Mouse (Mus musculus) embryonic facial prominence, embryonic 15.5 days (tissue): ENCODE results near the gene Tbata. TPM values are rescaled to one million over a fixed set of nuclear protein-coding genes. Genes with fewer than 3 reads are reported as not detected.

Source experiments
- ATAC-seq: fragments of 200-750 bp; cut with Nextera tagmentation; 2 replicates; pipeline ENCODE4 v1.8.0; 2017; ENCODE audit warnings: low read depth, moderate TSS enrichment; ENCODE audit not compliant: insufficient number of reproducible peaks, low FRiP score, low TSS enrichment
- H3K27ac ChIP-seq: fragments of 300-500 bp; sonication (generic); replicated peaks from 2 replicates; pipeline ENCODE4 v1.5.1; 2015; ENCODE audit warnings: mild to moderate bottlenecking, inconsistent platforms
- H3K27me3 ChIP-seq: fragments of 300-500 bp; sonication (generic); 2 replicates; pipeline ENCODE4 v1.6.1; 2015; ENCODE audit warnings: inconsistent platforms
- H3K36me3 ChIP-seq: fragments of 300-500 bp; sonication (generic); 2 replicates; pipeline ENCODE4 v1.6.1; 2015; ENCODE audit warnings: mild to moderate bottlenecking, inconsistent platforms
- H3K4me1 ChIP-seq: fragments of 300-500 bp; sonication (generic); 2 replicates; pipeline ENCODE4 v1.6.1; 2015; ENCODE audit warnings: inconsistent platforms
- H3K4me2 ChIP-seq: fragments of 300-500 bp; sonication (generic); replicated peaks from 2 replicates; pipeline ENCODE4 v1.6.1; 2015; ENCODE audit warnings: mild to moderate bottlenecking, inconsistent platforms
- H3K4me3 ChIP-seq: fragments of 300-500 bp; sonication (generic); replicated peaks from 2 replicates; pipeline ENCODE4 v1.5.1; 2015; ENCODE audit warnings: mild to moderate bottlenecking, inconsistent platforms
- H3K9ac ChIP-seq: fragments of 300-500 bp; sonication (generic); 2 replicates; pipeline ENCODE4 v1.6.1; 2015; ENCODE audit warnings: inconsistent platforms
- H3K9me3 ChIP-seq: fragments of 300-500 bp; sonication (generic); replicated peaks from 2 replicates; pipeline ENCODE4 v1.6.1; 2016; ENCODE audit warnings: inconsistent platforms
- WGBS: fragments of 180-500 bp; shearing (Covaris S2); methylation state at CpG from one replicate; pipeline ENCODE4 v1.1.7; 2015; 5-methylcytosine and 5-hydroxymethylcytosine counted together
- polyA plus RNA-seq: library from polyadenylated mRNA; unstranded; fragments of >200 nt; fragmentation: Nextera tagmentation; extraction: Ambion mirVana; gene quantifications from 2 replicates; pipeline ENCODE4 v1.2.1, GENCODE M21; 2015

Gene Tbata
- 1.3 and 1.5 TPM in 2 replicates for polyA plus RNA-seq

DNA sequence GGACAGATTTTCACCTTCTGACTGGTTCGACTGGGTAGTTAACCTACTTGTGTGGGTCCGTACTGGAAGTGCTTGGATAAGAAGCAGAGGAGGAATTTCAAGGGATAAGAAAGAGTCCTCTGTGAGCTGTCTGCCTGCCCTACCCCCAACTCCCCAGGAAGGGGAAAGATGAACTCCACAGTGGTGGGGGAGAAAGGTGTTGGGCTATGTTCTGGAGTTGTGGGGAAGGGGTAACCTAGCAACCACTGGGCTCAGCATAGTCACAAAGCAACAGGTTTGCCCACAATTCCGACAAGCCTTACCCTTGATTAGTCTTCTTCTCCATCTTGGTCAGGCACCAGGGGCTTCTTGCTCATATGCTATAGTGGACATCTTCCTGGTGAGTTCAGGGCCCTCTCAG is at the start of gene Tbata:
Gene Tbata, plus strand, starts transcription at position 301 of the 400 bp plus-strand sequence.
- Histone ChIP-seq H3K27ac (no peak within 1 kb of the TSS), H3K4me1 (peaks cover 8% of the 10 kb centered on the region), H3K36me3 (no peaks in the 10 kb centered on the region), H3K4me3 (no peak within 1 kb of the TSS), H3K9me3 (no peaks in the 10 kb centered on the region), H3K27me3 (peaks cover 9% of the 10 kb centered on the region), H3K4me2 (no peak within 1 kb of the TSS), H3K9ac (no peak within 1 kb of the TSS)
- ATAC-seq, result no peak
- 57% methylated on average over 3 of the region's 3 CpGs for WGBS

DNA sequence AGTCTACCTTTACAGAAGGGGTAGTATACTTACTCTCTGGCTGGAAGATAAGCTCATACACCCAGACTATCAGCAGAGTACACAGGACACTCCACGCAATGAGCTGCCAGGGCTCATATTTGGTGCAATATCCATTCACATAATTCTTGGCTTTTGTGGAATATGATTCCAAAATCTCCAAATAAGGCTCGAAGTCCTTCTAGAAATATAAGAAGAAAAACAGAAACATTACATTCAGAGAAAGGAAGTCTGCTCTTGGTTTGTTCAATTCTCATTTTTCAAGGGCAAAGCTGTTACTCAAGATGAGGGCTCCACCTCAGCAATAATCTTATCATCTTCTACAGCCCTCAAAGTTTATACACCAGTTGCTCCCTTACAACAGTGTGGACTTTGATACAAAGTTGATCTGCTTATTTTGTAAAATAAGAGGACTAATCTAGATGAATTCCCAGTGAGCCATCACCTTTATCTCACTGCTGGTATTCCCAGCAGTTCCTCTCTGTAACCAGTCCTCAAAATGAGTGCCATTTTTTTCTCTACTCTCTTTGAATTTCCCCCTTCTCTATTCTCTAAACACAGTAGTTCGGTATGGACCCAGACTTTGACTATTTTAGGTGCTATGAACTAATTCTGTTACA is 48.4 kb upstream of the Tbata start:
- Histone ChIP-seq H3K36me3 (peaks cover 28% of the 10 kb centered on the region), H3K4me2 (no peak overlapping the region), H3K9me3 (no peaks in the 10 kb centered on the region), H3K9ac (no peak overlapping the region), H3K4me1 (no peaks in the 10 kb centered on the region), H3K4me3 (no peak overlapping the region), H3K27me3 (no peaks in the 10 kb centered on the region), H3K27ac (no peak overlapping the region)
- no peak for ATAC-seq
- WGBS, result 84% methylated on average over 3 of the region's 3 CpGs

DNA sequence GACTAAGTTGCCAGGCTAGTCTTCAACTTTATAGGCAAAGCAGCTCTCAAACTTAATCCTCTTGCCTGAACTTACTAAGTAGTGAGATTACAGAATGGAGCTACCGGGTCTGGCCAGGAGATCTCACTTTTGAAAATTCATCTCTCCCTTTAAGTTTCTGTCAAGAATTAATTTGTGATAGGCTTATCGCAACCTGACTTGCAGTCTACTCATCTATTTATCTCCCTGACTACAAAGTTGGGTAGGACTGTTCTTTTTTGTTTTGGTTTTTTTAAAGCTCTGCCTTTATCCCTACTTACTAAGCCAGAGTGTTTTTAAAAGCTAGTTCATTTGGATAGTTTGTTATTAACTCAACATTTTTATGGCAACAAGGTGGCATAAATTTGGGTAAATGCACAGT is 47.3 kb upstream of the Tbata start:
- Histone ChIP-seq H3K4me1 (no peaks in the 10 kb centered on the region), H3K4me2 (no peak overlapping the region), H3K9me3 (no peaks in the 10 kb centered on the region), H3K27ac (no peak overlapping the region), H3K27me3 (no peaks in the 10 kb centered on the region), H3K9ac (no peak overlapping the region), H3K4me3 (no peak overlapping the region), H3K36me3 (peaks cover 28% of the 10 kb centered on the region)
- WGBS, result 88% methylated on average over 2 of the region's 2 CpGs
- ATAC-seq, result no peak

DNA sequence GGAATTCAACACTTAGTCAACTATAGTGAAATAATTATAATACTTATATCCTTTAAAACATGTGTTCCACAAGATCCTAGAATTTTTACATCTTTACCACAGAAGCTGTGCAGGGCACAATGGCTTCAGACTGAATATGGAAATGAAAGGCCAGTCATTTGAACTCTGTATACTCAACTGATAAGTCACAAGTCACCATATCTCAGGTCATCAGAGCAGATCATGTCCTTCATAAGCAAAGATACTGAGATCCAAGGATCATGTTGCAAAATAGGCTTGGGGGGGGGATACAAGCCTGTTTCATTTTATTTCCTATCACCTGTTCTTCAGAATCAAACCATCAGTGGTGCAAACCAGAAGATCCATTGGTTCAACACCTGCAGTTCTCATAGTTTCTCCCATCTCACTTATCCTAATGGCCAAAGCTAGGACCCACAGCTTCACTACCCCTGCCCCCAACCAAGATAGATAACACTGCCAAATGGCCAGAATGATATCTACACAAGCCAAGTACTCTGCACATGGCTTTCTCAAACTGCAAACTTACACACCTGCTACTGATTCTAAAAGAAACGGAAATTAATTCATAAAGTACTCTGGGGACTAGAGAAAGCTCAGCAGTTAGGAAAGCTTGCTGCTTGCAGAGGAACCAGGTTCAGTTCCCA is 42.9 kb upstream of the Tbata start:
- H3K36me3 ChIP-seq, result peaks cover 7% of the 10 kb centered on the region; the same call in 1 of the 2 replicates
- no peaks in the 10 kb centered on the region for H3K9me3 ChIP-seq
- no peak overlapping the region for H3K9ac ChIP-seq
- H3K27me3 ChIP-seq, result no peaks in the 10 kb centered on the region
- ATAC-seq, result no peak
- no peak overlapping the region for H3K27ac ChIP-seq
- no peak overlapping the region for H3K4me3 ChIP-seq
- H3K4me2 ChIP-seq, result no peak overlapping the region
- WGBS, result 91% methylated on average over 1 of the region's 1 CpGs
- H3K4me1 ChIP-seq, result no peaks in the 10 kb centered on the region

DNA sequence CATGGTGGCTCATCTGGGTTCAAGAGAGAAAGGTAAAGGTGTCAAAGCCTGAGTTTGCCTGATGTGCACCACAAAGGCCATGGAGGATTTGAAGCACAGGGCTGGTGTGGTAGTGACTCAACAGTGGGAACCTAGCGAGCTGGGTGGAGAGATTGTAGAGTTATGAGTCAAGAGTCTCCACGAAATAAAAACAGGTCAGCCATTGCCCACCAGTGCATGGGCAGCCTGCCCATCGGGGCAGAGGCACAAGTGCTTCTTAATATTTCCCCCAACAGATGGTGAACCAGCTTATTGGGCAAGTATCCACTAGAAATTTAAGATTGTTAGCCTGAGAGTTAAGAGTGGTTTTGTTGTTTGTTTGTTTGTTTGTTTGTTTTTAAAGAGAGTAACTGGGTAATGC is 40.8 kb upstream of the Tbata start:
- Histone ChIP-seq H3K36me3 (peaks cover 7% of the 10 kb centered on the region; the same call in 1 of the 2 replicates), H3K9ac (no peak overlapping the region), H3K4me3 (no peak overlapping the region), H3K9me3 (no peaks in the 10 kb centered on the region), H3K27me3 (no peaks in the 10 kb centered on the region), H3K4me2 (no peak overlapping the region), H3K27ac (no peak overlapping the region), H3K4me1 (0 out of 2 replicates have a peak, but pooled peaks cover 5% of the 10 kb centered on the region)
- no peak for ATAC-seq
- 78% methylated on average over 3 of the region's 3 CpGs for WGBS

DNA sequence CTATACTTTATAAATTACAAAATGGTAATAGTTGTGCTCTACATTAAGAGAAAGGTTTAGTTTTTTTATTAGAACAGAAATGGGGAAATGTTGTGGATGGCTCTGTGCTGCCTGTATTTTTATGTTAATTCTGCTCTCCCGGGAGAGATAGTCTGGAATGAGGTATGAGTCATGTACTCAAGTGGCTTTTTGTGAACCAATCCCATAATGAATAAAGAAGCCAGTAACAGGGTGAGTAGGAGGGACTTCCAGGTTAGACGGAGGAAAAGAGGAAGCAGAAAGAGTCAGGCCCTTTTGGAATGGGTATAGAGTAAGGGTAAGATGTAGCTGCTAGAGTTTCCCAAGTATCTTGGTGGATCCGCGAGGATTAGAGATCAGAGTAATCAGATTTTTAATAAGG is 37.7 kb upstream of the Tbata start:
- Histone ChIP-seq H3K4me3 (no peak overlapping the region), H3K27me3 (no peaks in the 10 kb centered on the region), H3K4me2 (no peak overlapping the region), H3K36me3 (no peaks in the 10 kb centered on the region), H3K9ac (no peak overlapping the region), H3K9me3 (no peaks in the 10 kb centered on the region), H3K4me1 (0 out of 2 replicates have a peak, but pooled peaks cover 5% of the 10 kb centered on the region), H3K27ac (no peak overlapping the region)
- ATAC-seq, result no peak
- 74% methylated on average over 4 of the region's 4 CpGs for WGBS

DNA sequence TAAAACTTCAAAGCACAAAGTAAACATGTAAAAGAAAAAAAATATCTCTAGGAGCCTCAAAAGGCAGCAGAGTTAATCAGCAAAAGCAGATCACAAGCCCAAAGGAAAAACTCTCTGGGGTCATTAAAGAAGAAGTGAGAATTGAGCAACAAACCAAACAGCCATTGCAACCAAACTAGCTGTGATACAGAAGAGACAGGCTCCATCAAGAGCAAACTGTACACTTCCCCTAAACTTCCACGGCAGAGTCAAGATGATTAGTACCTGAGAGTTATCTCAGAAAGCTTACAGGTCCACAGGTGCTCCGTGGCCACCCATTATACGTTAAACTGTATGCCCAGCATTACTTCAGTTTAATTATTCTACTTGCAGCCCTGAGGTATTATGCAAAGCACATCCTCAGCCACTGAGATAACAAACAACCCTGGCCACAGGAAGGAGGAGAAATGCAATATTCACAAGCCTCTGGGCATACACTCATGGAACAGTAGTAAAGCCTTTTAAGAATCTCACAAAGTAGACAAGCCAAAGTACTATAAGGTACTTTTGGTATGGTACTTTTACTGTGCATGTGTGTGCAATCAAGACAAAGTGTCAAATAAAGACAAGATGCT is 36.4 kb upstream of the Tbata start:
- Histone ChIP-seq H3K9ac (no peak overlapping the region), H3K4me1 (0 out of 2 replicates have a peak, but pooled peaks cover 5% of the 10 kb centered on the region), H3K4me2 (no peak overlapping the region), H3K27me3 (no peaks in the 10 kb centered on the region), H3K9me3 (no peaks in the 10 kb centered on the region), H3K4me3 (no peak overlapping the region), H3K36me3 (0 out of 2 replicates have a peak, but pooled peaks cover 3% of the 10 kb centered on the region), H3K27ac (no peak overlapping the region)
- no peak for ATAC-seq
- WGBS, result 49% methylated on average over 3 of the region's 3 CpGs

DNA sequence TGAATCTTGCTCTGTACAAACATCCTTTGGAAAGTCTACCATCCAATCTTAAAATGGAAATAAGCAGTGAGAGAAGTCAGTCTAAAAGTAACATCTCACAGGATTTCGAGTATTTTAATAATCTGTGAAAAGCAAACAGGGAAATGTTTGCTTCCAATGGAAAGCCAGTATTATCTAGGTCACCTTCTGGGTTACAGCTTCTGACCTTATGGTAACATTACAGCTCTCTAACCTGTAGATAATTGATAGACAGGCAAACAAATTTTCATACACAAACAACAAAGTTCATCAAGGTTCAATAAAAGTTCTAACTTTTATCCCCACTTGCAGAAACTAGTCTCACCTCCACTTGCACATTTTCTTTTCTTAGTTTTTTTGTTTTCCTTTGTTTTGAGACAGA is 34.2 kb upstream of the Tbata start:
- ATAC-seq, result no peak
- Histone ChIP-seq H3K27ac (no peak overlapping the region), H3K36me3 (0 out of 2 replicates have a peak, but pooled peaks cover 3% of the 10 kb centered on the region), H3K4me3 (no peak overlapping the region), H3K4me1 (0 out of 2 replicates have a peak, but pooled peaks cover 5% of the 10 kb centered on the region), H3K9ac (no peak overlapping the region), H3K9me3 (no peaks in the 10 kb centered on the region), H3K4me2 (no peak overlapping the region), H3K27me3 (no peaks in the 10 kb centered on the region)
- WGBS, result 82% methylated on average over 1 of the region's 1 CpGs

DNA sequence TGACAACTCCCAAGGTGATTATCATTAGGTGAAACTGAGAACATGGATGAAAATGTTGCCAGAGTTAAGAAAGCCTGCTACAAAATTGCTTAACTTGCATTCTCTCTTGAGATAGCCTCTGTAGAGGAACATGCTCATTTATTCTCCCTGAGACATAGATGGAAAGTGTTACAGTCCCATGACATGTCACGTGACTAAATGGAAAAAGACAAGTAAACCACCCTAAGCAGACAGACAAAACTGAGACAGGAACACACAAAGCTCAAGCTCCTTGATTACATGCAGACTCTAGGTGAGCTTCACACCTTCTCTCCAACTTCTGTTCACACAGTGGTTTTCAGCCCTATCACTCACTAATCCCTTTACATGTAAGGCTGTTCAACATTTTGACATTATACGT is 28.4 kb upstream of the Tbata start:
- no peak overlapping the region for H3K9ac ChIP-seq
- no peak overlapping the region for H3K27ac ChIP-seq
- H3K4me1 ChIP-seq, result peaks cover 8% of the 10 kb centered on the region
- no peaks in the 10 kb centered on the region for H3K9me3 ChIP-seq
- 0 out of 2 replicates have a peak, but pooled peaks cover 3% of the 10 kb centered on the region for H3K36me3 ChIP-seq
- no peak overlapping the region for H3K4me3 ChIP-seq
- H3K4me2 ChIP-seq, result no peak overlapping the region
- no peaks in the 10 kb centered on the region for H3K27me3 ChIP-seq
- no peak for ATAC-seq
- 81% methylated on average over 2 of the region's 2 CpGs for WGBS

DNA sequence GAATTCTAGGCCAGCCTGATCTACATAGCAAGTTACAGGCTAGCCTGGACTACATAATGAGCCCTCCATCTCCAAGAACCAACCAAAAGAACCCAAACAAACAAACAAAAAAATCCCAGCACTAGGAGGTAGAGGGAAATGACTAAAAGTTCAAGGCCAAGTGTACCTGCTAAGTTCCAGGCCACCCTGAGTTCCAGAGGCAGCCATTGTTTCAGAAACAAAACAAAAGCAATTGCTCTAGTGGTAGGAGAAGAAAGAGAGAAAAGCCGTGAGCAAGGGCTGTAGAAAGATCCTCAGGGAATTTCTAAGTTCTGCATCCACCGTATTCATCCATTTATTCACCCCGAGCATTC is 26.0 kb upstream of the Tbata start:
- peak overlapping the region; percentile 92 for H3K4me3 ChIP-seq
- WGBS, result 0% methylated on average over 3 of the region's 3 CpGs
- no peaks in the 10 kb centered on the region for H3K9me3 ChIP-seq
- H3K9ac ChIP-seq, result peak overlapping the region; percentile 94
- H3K27me3 ChIP-seq, result no peaks in the 10 kb centered on the region
- H3K36me3 ChIP-seq, result no peaks in the 10 kb centered on the region
- H3K27ac ChIP-seq, result peak overlapping the region; percentile 96
- ATAC-seq, result no peak
- peak overlapping the region; percentile 94 for H3K4me2 ChIP-seq
- peaks cover 9% of the 10 kb centered on the region for H3K4me1 ChIP-seq

DNA sequence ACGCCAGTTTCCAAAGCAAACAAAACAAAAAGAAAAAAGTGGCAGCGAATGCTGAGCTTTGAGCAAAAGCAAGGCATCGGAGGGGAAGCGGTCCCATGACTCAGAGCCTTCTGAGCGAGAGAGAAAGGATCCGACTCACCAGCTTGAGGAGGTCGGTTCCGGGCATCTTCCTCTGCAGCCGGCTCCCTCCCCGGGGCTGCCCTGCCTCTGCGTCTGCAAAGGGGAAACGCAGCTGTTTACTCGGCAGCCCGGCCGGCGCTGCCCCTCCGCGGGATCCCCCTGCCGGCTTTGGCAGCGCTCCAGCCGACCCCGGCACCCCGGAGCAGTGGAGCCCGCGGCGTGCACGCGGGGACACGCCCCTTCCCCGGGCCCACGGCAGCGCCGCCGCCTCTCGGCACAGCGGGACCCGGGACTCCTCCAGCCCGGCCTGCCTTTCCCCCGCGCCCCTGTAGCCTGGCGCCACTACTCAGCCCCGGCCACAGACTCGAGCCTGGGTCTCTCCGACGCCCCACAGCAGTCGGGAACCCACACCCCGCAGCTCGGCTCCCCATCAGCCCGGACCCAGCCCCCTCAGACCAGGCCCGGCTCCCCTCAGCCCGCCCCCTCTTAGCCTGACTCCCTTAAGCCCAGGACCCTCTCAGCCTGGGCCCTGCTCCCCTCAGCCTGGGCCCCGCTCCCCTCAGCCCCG is 25.5 kb upstream of the Tbata start:
- under 1% methylated on average over 53 of the region's 53 CpGs for WGBS
- peaks cover 9% of the 10 kb centered on the region for H3K4me1 ChIP-seq
- peak overlapping the region; percentile 92 for H3K4me3 ChIP-seq
- H3K27ac ChIP-seq, result peak overlapping the region; percentile 96
- H3K36me3 ChIP-seq, result no peaks in the 10 kb centered on the region
- ATAC-seq, result peak; percentile 40
- H3K27me3 ChIP-seq, result no peaks in the 10 kb centered on the region
- H3K9ac ChIP-seq, result peak overlapping the region; percentile 94
- peak overlapping the region; percentile 94 for H3K4me2 ChIP-seq
- H3K9me3 ChIP-seq, result no peaks in the 10 kb centered on the region
